Mouse (Mus musculus) ES-Bruce4 (cell line): ENCODE results near the gene Ascl2.

Experiments used
- CTCF ChIP-seq: IDR thresholded peaks from one replicate; pipeline ENCODE4 v1.8.1; 2011; ENCODE audit warnings: low read depth, low read length
- EP300 ChIP-seq: IDR thresholded peaks from 2 replicates; pipeline ENCODE4 v1.6.1; 2011; ENCODE audit warnings: low read depth, low read length; ENCODE audit not compliant: insufficient read depth
- POLR2A ChIP-seq: IDR thresholded peaks from one replicate; pipeline ENCODE4 v1.8.1; 2011; ENCODE audit warnings: low read length; ENCODE audit not compliant: insufficient read depth

GRCm38 (mm10) chr7:142996998-142997397 is 27.9 kb upstream of the Ascl2 start:
- TF ChIP-seq CTCF = no peak
- TF ChIP-seq POLR2A = no peak
- no peak for TF ChIP-seq EP300
